Mouse (Mus musculus): ENCODE results near the gene Ubald2.
"Not testable (repeated sequence)": the region's sequence is repeated elsewhere in the genome, so short reads cannot be mapped to it uniquely, and the experiment has no call there.

Ubald2 gene

DNA sequence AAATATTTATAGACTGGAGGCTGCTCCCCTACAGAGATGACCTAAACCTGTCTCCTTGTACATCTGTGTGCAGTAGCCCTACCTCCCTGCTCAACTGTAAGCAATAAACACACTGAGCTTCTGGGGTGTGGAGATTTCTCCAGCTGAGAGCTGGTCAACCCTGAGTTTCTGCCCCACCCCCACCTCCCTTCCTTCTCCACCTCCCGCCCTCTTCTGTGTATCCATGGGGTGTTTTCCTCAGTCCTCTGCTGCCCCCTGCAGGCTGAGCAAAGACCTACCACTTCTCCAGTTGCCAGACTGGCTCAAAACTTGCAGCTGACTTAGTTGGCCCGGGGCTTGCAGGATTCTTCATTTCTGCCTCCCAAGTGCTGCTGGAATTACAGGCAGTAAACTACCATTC is 29.9 kb downstream of the Ubald2 start:
- DNase-seq (ENCODE audit: low spot score in 2 of 2), result peak; percentile 81 to 94

DNA sequence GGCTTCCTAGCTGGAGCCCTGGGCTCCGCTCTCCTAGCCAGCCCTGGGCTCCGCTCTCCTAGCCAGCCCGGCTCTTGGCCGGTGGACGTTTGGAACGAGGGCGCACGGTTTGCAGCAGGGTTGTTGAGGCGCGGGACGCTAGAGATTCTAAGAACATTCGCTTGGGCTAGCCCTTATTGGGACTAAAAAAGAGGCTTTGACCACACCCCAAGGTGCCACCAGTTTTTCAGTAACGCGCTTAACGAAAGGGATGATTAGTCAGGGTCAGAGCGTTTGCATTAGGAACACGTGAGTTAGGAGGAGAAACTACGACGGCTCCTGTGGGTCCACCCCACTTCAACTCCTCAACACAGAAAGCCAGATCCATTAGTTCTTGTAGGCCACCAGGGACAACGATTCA is 32.2 kb downstream of the Ubald2 start, which contains the start of gene Qrich2:
Qrich2 (minus strand) TSS at position 101 of the 400 bp plus-strand sequence.
- DNase-seq (ENCODE audit: low spot score in 2 of 2), result no peak

DNA sequence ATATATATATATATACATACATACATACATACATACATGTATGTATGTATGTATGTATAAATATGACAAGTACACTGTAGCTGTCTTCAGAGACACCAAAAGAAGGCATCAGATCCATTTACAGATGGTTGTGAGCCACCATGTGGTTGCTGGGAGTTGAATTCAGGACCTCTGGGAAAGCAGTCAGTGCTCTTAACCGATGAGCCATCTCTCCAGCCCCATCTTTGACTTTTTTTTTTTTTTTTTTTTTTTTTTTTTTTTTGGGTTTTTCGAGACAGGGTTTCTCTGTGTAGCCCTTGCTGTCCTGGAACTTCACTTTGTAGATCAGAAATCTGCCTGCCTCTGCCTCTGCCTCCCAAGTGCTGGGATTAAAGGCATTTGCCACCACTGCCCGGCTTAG is 34.4 kb downstream of the Ubald2 start:
- DNase-seq (ENCODE audit: low spot score in 2 of 2), result not testable (repeated sequence)

DNA sequence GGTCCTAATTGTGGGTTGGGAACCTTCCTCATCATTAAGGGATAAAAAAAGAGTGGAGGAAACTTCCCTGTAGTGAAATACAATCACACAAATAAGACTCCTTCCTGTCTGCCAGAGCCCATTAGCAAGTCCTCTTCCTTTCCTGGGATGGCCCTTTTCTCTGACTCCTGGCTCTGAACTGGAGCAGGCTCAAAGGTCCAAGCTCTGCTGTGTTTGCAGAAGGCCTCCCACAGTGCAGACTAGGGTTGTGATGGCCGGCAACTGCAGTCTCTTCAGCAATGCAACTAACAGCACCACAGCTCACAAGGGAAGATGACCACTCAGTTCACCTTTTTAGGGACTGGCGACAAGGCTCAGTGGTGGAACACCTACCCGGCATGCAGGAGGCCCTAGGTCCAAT is 36.4 kb downstream of the Ubald2 start:
- DNase-seq (ENCODE audit: low spot score in 2 of 2), result no peak

DNA sequence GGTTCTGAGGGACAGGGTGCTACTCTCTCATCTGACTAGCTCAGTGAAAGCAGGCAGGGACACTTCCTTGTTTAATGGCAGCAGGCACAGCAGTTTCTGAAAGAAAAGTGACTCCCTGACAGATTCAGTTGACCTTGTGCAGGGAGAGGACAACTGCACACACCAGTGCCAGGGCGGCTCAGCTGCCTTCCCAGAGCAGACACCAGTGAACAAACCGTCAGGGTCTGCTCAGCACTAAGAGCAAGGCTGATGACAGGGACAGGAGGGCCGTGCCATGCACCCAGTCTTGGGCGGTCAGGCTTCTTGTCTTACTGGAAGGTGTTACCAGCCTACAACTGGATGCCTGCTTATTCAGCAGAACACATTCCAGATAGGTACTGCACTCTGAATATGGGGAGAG is 37.0 kb downstream of the Ubald2 start:
- DNase-seq (ENCODE audit: low spot score in 2 of 2), result no peak

DNA sequence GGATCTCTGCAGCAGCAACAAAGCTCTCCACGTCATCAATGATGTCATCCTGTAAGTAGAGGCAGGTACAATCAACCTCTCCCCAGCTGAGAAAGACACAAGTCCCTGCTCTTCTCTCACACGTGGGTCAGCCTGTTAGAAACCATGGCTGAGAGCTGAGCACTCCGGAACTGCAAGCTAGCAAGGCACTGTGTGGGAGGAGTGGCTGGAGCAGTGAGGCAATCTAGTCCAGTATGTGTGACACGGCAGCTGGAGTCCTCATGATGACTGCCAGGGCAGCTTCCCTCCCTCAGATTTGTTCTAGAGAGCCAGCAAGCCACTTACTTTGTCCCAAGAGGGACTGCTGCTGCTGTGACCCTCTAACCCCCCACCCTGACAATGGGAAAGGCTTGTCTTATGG is 38.4 kb downstream of the Ubald2 start:
- no peak for DNase-seq (ENCODE audit: low spot score in 2 of 2)

DNA sequence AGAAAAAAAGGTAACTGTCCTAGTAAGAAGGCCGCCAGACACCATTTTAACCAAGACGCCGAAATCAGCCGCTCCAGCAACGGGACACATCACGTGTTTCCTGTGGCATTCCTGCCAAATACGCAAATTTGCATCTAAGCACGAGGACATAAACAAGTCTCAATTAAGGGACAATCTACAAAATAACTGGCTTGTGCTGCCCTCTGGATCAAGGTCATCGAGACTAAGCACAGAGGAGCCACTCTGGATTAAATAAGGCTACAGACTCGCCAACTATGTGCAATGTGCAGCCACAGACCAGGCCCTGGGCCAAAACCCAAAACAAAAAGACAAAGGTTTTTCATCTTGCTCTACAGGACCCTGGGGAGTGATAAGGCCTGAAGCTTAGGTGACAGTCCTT is 42.1 kb downstream of the Ubald2 start:
- no peak for DNase-seq (ENCODE audit: low spot score in 2 of 2)

DNA sequence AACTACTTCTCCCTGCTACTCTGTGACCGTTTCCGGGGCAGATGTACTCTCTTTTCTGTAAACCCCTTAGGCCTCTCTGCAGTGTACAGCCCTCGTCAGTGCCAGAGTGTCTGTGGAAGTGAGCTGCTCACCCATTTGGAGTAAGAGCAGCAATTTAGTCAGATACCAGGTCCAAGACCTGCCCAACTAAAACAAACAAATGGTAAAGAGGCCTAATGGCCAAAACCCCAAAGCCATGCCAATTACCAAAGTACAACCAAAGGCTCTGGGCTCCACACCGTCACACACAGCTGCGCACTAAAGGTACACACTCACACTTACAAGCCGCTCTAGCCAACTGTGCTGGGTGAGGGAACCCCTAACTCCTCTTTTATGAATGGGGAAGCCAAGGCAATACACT is 42.8 kb downstream of the Ubald2 start:
- no peak for DNase-seq (ENCODE audit: low spot score in 2 of 2)

DNA sequence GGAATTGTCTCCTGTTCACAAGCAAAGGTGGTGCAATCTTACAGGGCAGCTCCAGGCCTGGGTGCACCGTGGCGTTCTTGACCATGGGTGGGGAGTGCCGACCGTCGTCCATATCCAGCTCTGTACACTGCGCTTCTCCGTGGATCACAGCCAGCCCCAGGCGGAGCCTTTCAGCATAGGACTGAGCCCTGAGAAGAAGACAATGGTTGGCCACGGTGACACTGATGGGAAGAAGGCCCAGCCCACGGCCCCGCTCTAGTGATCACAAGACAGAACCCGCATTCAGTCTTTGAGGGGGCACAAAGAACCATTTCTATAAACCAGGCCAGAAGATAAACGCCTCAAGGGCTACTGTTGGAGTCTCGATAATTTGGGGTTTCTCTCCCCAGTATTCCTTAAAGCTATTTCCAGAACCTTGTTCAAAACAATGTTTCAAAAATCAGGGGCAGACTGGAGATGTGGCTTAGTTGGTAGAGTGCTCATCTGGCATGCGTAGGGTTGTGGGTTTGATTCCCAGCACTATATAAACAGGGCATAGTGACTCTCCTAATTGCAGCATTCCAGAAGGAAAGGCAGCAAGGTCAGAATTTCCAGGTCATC is 43.4 kb downstream of the Ubald2 start:
- DNase-seq (ENCODE audit: low spot score in 2 of 2), result no peak

DNA sequence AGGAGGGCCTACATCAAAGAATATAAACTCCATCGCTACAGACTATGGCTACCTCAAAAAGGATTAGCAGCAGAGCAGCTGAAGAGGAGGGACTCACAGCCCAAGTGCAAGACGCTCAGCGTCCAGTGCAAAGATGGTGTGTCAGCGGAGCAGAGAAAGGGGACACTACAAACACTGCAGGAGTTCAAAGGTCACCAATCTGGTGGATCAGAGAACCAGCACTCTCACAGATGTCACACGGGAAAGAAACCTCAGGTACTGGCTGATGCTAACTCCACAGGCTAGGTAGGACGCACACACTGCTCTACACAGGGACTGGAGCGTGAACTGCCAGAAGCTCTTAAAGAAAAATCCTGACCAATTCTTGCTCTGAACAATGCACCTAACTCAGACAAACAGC is 45.1 kb downstream of the Ubald2 start:
- no peak for DNase-seq (ENCODE audit: low spot score in 2 of 2)

DNA sequence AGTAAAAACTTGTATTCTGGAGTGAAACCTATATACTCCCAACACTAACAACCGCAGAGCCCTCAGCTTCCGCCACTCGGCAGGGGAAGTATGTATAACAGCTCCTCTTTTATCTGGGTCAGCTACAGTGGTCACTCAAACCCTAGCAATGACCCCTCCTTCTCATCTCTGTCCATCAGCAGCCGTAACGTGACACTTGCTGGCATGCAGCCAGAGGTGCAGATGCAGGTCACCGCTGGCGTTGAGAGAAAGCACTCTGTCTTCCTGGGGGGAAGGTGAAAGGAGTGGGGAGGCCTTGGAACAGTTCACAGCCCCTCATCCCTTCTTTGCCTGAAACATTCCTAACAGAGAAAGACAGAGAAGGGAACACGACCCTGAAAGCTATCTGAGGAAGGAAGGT is 45.9 kb downstream of the Ubald2 start:
- no peak for DNase-seq (ENCODE audit: low spot score in 2 of 2)

DNA sequence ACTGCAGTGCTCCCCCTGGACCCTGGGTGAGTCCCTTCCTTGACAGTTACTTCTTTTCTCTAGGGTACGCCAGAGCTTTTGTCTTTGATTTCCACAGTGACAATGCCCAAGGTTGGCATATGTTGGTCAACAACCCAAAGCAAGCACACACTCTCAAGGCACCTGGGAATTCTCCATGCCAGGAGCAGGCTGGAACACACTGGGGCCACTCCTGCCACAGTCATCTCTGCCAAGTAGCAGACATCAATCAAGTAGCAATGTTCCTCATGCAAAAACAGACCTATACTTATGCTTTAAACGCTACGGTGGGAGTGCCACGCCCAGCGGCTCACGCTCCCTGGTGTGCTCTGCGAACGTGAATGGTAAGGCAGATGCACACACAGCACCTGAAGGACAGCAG is 47.1 kb downstream of the Ubald2 start:
- no peak for DNase-seq (ENCODE audit: low spot score in 2 of 2)

DNA sequence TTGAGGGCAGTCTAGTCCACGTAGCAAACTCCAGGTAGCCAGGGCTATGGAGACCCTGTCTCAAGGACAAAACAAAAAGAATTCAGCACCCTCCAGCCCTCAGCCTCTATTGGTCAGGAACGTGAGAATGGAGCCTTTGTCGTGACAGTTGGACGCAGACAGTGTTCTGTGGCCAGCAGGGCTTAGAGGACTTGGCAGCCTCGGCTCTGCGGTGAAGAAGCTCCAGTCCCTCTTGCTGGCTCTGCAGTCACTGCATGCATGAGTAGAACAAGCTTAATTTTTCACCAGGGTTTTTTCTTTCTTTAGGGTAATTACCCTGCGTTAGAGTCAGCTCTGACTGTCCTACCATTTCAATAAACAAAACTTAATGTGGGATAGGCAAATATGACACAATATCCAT is 47.9 kb downstream of the Ubald2 start:
- DNase-seq (ENCODE audit: low spot score in 2 of 2), result no peak

DNA sequence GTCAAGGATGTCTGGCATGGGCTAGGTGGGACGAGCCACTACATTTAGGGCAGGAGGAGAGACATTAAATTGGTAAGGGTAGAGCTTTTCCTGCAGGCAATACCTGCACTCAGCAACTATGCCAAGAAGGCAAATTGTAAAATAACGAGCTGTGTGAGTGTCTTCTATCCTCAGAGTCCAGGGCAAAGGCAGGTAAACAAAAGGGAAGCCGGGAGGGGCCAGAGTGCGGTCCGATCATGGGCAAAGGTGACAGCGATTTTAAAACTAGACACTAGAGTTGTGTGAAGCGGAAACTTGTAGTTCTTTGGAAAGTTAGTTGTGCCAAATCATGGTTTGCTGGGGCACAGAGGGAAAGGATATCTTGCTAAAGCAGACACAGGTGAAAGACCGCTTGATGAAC is 50.4 kb downstream of the Ubald2 start:
- DNase-seq (ENCODE audit: low spot score in 2 of 2), result no peak

DNA sequence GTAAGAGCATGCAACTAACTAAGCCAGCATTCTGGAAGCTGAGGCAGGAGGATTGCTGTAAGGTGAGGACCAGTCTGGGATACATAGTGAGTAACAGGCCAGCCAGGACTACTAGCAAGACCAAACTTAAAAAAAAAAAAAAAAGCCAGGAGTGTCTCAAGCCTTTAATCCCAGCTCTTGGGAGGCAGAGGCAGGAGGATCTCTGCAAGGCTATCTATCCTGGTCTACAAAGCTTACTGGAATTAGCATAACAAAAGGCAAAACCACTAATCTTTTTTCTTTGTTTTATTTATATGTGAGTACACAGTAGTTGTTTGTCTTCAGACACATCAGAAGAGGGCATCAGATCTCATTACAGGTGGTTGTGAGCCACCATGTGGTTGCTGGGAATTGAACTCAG is 54.3 kb downstream of the Ubald2 start:
- no peak for DNase-seq (ENCODE audit: low spot score in 2 of 2)

Measured in spleen, postnatal 4 days (tissue).